ENCODE assay signal across 21 mouse cellular contexts in the genomic region with DNA sequence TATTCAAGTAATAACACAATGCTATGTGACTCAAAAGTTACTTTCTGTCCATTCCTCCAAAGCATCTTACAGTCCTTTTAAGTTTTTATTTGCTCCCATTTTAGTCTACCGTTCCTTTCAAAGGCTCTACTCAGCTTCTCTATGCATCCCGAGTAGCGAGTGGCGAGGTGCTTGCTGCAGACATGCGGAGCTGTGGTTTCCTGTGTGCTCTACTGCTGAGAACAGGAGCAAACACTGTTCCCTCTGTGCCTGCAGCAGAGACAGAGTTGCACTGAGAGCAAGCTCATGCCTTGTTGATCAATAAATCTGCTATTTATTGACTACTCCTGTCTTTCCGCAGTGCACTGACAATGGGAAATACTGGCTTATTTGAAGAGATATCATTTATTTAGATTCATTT.
DNase-seq lines count a peak whose midpoint lies in the region; ATAC-seq and TF ChIP-seq lines count a peak whose summit lies in the region.
"Had no signal": no experiment of that assay in that cellular context is flagged by ENCODE, and none has a peak within 500 bp of the region (broad histone marks: within the 10 kb centered on the region; RNA-seq: fewer than 3 reads in every experiment).

No protein-coding gene starts in this region.

- H3K4me3 ChIP-seq in midbrain, embryonic 14.5 days (replicated peaks; ENCODE audit: low read depth, low read length), result no peak overlapping the region
- H3K4me3 ChIP-seq in midbrain, embryonic 13.5 days (replicated peaks), result no peak overlapping the region
- H3K4me3 ChIP-seq in megakaryocyte, embryonic 14.5 days (replicated peaks), result peak overlapping the region; percentile 30
- H3K4me3 ChIP-seq: embryonic facial prominence, embryonic 13.5 days; forebrain, embryonic 13.5 days; heart, adult 2 months; heart, embryonic 15.5 days; hindbrain, embryonic 15.5 days had no signal

- ATAC-seq in midbrain, embryonic 14.5 days (ENCODE audit: low FRiP score, low TSS enrichment), result no peak
- no peak for ATAC-seq in midbrain, embryonic 13.5 days
- ATAC-seq in common myeloid progenitor, adult 5-6 weeks (replicated peaks; ENCODE audit: low read depth, poor library complexity, severe bottlenecking), result peak; percentile 81
- no peak for ATAC-seq in erythroid progenitor cell, adult 5-6 weeks (replicated peaks; ENCODE audit: low FRiP score, poor library complexity, severe bottlenecking)
- ATAC-seq: forebrain, embryonic 13.5 days; forebrain, postnatal 0 days had no signal

- no peak overlapping the region for H3K4me2 ChIP-seq in midbrain, embryonic 14.5 days (ENCODE audit: low read length)
- H3K4me2 ChIP-seq in midbrain, embryonic 13.5 days (replicated peaks), result no peak overlapping the region
- H3K4me2 ChIP-seq: embryonic facial prominence, embryonic 13.5 days; forebrain, embryonic 13.5 days; heart, embryonic 11.5 days; heart, embryonic 15.5 days; hindbrain, embryonic 15.5 days had no signal

- H3K9ac ChIP-seq in midbrain, embryonic 14.5 days (replicated peaks; ENCODE audit: low read length), result no peak overlapping the region
- no peak overlapping the region for H3K9ac ChIP-seq in midbrain, embryonic 13.5 days (replicated peaks)
- H3K9ac ChIP-seq: embryonic facial prominence, embryonic 13.5 days; forebrain, embryonic 13.5 days; forebrain, postnatal 0 days; heart, embryonic 15.5 days; hindbrain, embryonic 15.5 days had no signal

- H3K27me3 ChIP-seq in midbrain, embryonic 14.5 days (ENCODE audit: control insufficient read depth, insufficient read depth, low read length), result no peaks in the 10 kb centered on the region
- H3K27me3 ChIP-seq in midbrain, embryonic 13.5 days, result no peaks in the 10 kb centered on the region
- no peaks in the 10 kb centered on the region for H3K27me3 ChIP-seq in megakaryocyte, embryonic 14.5 days (replicated peaks)
- H3K27me3 ChIP-seq: forebrain, embryonic 13.5 days; heart, embryonic 15.5 days had no signal

- no peak for TF ChIP-seq POLR2A in brain, embryonic 14.5 days (IDR thresholded peaks at IDR 0.05; ENCODE audit: borderline replicate concordance, extremely low read depth, insufficient read depth, insufficient read length, poor library complexity, severe bottlenecking)

- no peaks in the 10 kb centered on the region for H3K4me1 ChIP-seq in midbrain, embryonic 14.5 days (ENCODE audit: control insufficient read depth, insufficient read depth, low read length)
- H3K4me1 ChIP-seq in midbrain, embryonic 13.5 days (replicated peaks), result no peaks in the 10 kb centered on the region
- no peaks in the 10 kb centered on the region for H3K4me1 ChIP-seq in megakaryocyte, embryonic 14.5 days
- H3K4me1 ChIP-seq: forebrain, embryonic 13.5 days; heart, embryonic 15.5 days; hindbrain, embryonic 15.5 days had no signal

- no peaks in the 10 kb centered on the region for H3K36me3 ChIP-seq in midbrain, embryonic 14.5 days (ENCODE audit: control insufficient read depth, insufficient read depth, low read length)
- H3K36me3 ChIP-seq in midbrain, embryonic 13.5 days, result no peaks in the 10 kb centered on the region
- no peaks in the 10 kb centered on the region for H3K36me3 ChIP-seq in megakaryocyte, embryonic 14.5 days (replicated peaks; ENCODE audit: low read length)
- H3K36me3 ChIP-seq: embryonic facial prominence, embryonic 13.5 days; heart, embryonic 15.5 days; hindbrain, embryonic 15.5 days had no signal

- peak; percentile 4 for DNase-seq in midbrain, embryonic 14.5 days
- DNase-seq in brain, embryonic 14.5 days (ENCODE audit: low read depth), result peak; percentile 9
- no peak for DNase-seq in spleen, adult 18-20 months
- DNase-seq in adrenal gland, postnatal 36 days, result no peak
- DNase-seq: adrenal gland, adult 8-10 months; cerebellum, adult 11-12 months; cerebellum, adult 9-10 months; cerebellum, postnatal 25 days; forebrain, postnatal 0 days; gastrocnemius, postnatal 14 days; heart, adult 2 months; heart, postnatal 14 days had no signal

- no peaks in the 10 kb centered on the region for H3K9me3 ChIP-seq in midbrain, embryonic 14.5 days (ENCODE audit: control insufficient read depth, low read length)
- no peaks in the 10 kb centered on the region for H3K9me3 ChIP-seq in midbrain, embryonic 13.5 days
- H3K9me3 ChIP-seq in megakaryocyte, embryonic 14.5 days, result peaks cover 12% of the 10 kb centered on the region; the same call in 1 of the 2 replicates
- H3K9me3 ChIP-seq: embryonic facial prominence, embryonic 13.5 days; forebrain, embryonic 13.5 days; heart, embryonic 15.5 days; hindbrain, embryonic 15.5 days had no signal

- 78% methylated on average over 6 of the region's 6 CpGs for WGBS in midbrain, embryonic 14.5 days
- WGBS in midbrain, embryonic 13.5 days, result 77% methylated on average over 6 of the region's 6 CpGs

- no peak for TF ChIP-seq CTCF in brain, embryonic 14.5 days (IDR thresholded peaks at IDR 0.05; ENCODE audit: borderline replicate concordance, extremely low read depth, insufficient read depth, insufficient read length)

- no peak overlapping the region for H3K27ac ChIP-seq in midbrain, embryonic 14.5 days (replicated peaks; ENCODE audit: low read depth, low read length)
- H3K27ac ChIP-seq in midbrain, embryonic 13.5 days, result no peak overlapping the region
- H3K27ac ChIP-seq: embryonic facial prominence, embryonic 13.5 days; forebrain, embryonic 13.5 days; heart, adult 2 months; heart, embryonic 15.5 days; hindbrain, embryonic 15.5 days had no signal

Comparison
In these comparisons a context has a peak if more than half of its experiments do, and no peak if none do; other contexts are left out.
1. DNase-seq: peak in midbrain, embryonic 14.5 days (single experiment) and brain, embryonic 14.5 days (single experiment); none in spleen, adult 18-20 months (0 of 2) and adrenal gland, postnatal 36 days (0 of 2).